Mouse (Mus musculus): ENCODE results near the gene Myl3. TPM values are rescaled to one million over a fixed set of nuclear protein-coding genes. Genes with fewer than 3 reads are reported as not detected.
A peak's percentile ranks its signal among the peaks of the same experiment; 100 is the strongest.

The Myl3 gene
- polyA plus RNA-seq, 1 experiment from 2014 or later: 0.86 TPM

DNA sequence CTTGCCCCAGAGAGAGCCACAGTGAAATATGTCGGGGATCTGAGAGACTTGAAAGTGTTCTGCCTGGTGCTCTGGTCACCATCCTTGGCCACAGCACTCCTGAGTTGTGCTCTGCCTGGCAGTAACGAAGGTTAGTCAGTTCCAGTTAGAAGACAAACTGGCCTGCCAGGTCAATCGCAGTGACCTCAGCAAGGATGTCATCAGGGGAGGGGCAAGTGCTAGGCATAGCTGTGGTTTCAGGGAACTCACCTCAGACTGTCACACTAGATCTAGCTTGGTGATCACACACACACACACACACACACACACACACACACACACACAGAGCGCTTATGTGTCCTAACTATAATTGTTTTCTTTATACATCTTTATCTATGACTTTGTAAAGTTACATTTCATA lies 61.6 kb downstream of the Myl3 start:
- DNase-seq (ENCODE audit: low spot score): no peak

DNA sequence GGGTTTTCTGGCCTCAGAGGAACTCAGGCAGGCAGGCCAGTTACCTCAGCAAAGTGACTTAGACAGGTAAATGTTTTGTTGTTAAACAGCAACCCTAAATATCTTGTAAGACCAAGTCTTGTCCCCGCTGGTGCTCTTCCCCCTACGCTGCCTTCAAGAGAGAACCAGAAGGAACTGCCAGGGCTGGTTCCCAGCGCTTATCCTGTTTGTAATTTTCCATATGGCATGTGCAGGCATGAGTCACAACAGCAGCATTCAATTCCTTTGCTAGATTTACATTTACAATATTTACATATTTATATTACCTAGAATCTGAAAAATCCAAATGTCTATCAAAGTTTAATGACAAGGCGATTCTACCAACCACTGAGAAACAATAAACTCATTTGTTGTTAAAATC lies 68.4 kb downstream of the Myl3 start:
- Histone ChIP-seq H3K9me3 (no peaks in the 10 kb centered on the region), H3K27ac (replicated peaks) (no peak overlapping the region), H3K36me3 (replicated peaks) (no peaks in the 10 kb centered on the region), H3K27me3 (replicated peaks; ENCODE audit: low read depth, poor library complexity, severe bottlenecking) (no peaks in the 10 kb centered on the region; the same call in 1 of the 2 replicates), H3K4me1 (no peaks in the 10 kb centered on the region), H3K4me3 (no peak overlapping the region)
- 86% methylated on average over 4 of the region's 4 CpGs for WGBS
- no peak for DNase-seq (ENCODE audit: low spot score)

More for the DNA sequence above, 61.6 kb downstream of the Myl3 start:
- Histone ChIP-seq H3K27ac (replicated peaks) (no peak overlapping the region), H3K4me1 (peaks cover 5% of the 10 kb centered on the region; the same call in 1 of the 2 replicates), H3K4me3 (no peak overlapping the region), H3K27me3 (replicated peaks; ENCODE audit: low read depth, poor library complexity, severe bottlenecking) (no peaks in the 10 kb centered on the region), H3K36me3 (replicated peaks) (no peaks in the 10 kb centered on the region), H3K9me3 (no peaks in the 10 kb centered on the region)
- 64% methylated on average over 4 of the region's 4 CpGs for WGBS

DNA sequence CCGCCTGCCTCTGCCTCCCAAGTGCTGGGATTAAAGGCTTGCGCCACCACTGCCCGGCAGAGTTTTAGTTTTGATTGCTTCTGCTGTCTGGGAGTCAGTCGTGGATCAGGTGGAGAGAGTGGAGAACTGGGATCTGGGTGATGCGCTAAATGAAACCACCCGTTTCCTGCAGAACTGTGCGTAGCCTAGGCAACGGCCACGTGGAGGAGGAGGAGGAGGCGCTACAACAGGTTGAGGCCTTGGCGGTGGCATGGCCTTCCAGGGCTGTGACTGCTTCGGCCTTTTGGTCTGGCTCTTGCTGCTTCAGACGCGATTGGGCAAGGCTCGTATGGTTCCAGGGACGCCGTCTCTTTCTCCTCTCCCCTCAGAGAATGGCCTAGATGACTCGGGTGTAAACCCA lies 72.1 kb downstream of the Myl3 start, which contains the start of gene Prss44:
Gene Prss44, plus strand, starts transcription at position 206 of the 400 bp plus-strand sequence.
- H3K27me3 ChIP-seq (replicated peaks; ENCODE audit: low read depth, poor library complexity, severe bottlenecking): no peaks in the 10 kb centered on the region; the same call in 1 of the 2 replicates
- WGBS: 66% methylated on average over 18 of the region's 18 CpGs
- H3K4me3 ChIP-seq: no peak within 1 kb of the TSS
- peak; percentile 18 for DNase-seq (ENCODE audit: low spot score)
- H3K4me1 ChIP-seq: no peaks in the 10 kb centered on the region
- H3K27ac ChIP-seq (replicated peaks): no peak within 1 kb of the TSS
- no peaks in the 10 kb centered on the region for H3K36me3 ChIP-seq (replicated peaks)
- no peaks in the 10 kb centered on the region for H3K9me3 ChIP-seq

Other genes starting within 250 kb of the Myl3 start
- 36.7 and 37.4 TPM in 2 replicates for gene Setd2, start 209.3 kb upstream of the Myl3 start, polyA plus RNA-seq (2016; fragmentation: Nextera tagmentation; extraction: Ambion mirVana)
- 37.8 and 39.3 TPM in 2 replicates for gene Nradd, start 117.4 kb upstream of the Myl3 start, polyA plus RNA-seq (2016; fragmentation: Nextera tagmentation; extraction: Ambion mirVana)
- 1.9 and 2.0 TPM in 2 replicates for gene Nbeal2, start 87.7 kb upstream of the Myl3 start, polyA plus RNA-seq (2016; fragmentation: Nextera tagmentation; extraction: Ambion mirVana)
- gene Ccdc12, start 85.4 kb upstream of the Myl3 start, polyA plus RNA-seq (2016; fragmentation: Nextera tagmentation; extraction: Ambion mirVana): 174 and 177 TPM in 2 replicates
- gene Pth1r, start 5.3 kb downstream of the Myl3 start, polyA plus RNA-seq (2016; fragmentation: Nextera tagmentation; extraction: Ambion mirVana): 39.2 and 46.3 TPM in 2 replicates
- not detected in 2 replicates for gene Prss42, start 56.3 kb downstream of the Myl3 start, polyA plus RNA-seq (2016; fragmentation: Nextera tagmentation; extraction: Ambion mirVana)
- gene Prss44, start 72.1 kb downstream of the Myl3 start, polyA plus RNA-seq (2016; fragmentation: Nextera tagmentation; extraction: Ambion mirVana): not detected in 2 replicates
- gene Prss43, start 84.8 kb downstream of the Myl3 start, polyA plus RNA-seq (2016; fragmentation: Nextera tagmentation; extraction: Ambion mirVana): not detected in 2 replicates
- gene Prss45, start 92.7 kb downstream of the Myl3 start, polyA plus RNA-seq (2016; fragmentation: Nextera tagmentation; extraction: Ambion mirVana): not detected in 2 replicates
- gene Prss46, start 102.6 kb downstream of the Myl3 start, polyA plus RNA-seq (2016; fragmentation: Nextera tagmentation; extraction: Ambion mirVana): not detected in 2 replicates
- gene Prss50, start 116.1 kb downstream of the Myl3 start, polyA plus RNA-seq (2016; fragmentation: Nextera tagmentation; extraction: Ambion mirVana): 0.55 and 0.67 TPM in 2 replicates
- 1.5 and 2.1 TPM in 2 replicates for gene Als2cl, start 138.0 kb downstream of the Myl3 start, polyA plus RNA-seq (2016; fragmentation: Nextera tagmentation; extraction: Ambion mirVana)
- 0.31 and 0.60 TPM in 2 replicates for gene Tmie, start 138.3 kb downstream of the Myl3 start, polyA plus RNA-seq (2016; fragmentation: Nextera tagmentation; extraction: Ambion mirVana)
- gene Fam240a, start 175.0 kb downstream of the Myl3 start, polyA plus RNA-seq (2016; fragmentation: Nextera tagmentation; extraction: Ambion mirVana): not detected in 2 replicates
- gene Tdgf1, start 204.3 kb downstream of the Myl3 start, polyA plus RNA-seq (2016; fragmentation: Nextera tagmentation; extraction: Ambion mirVana): not detected in 2 replicates
- gene Lrrc2, start 209.7 kb downstream of the Myl3 start, polyA plus RNA-seq (2016; fragmentation: Nextera tagmentation; extraction: Ambion mirVana): 0.14 and 0.15 TPM in 2 replicates
- gene Rtp3, start 248.7 kb downstream of the Myl3 start, polyA plus RNA-seq (2016; fragmentation: Nextera tagmentation; extraction: Ambion mirVana): 0.11 and 0.40 TPM in 2 replicates

Data from embryonic facial prominence, embryonic 10.5 days (tissue).